Mouse (Mus musculus) CD4-positive, CD25-positive, alpha-beta regulatory T cell, adult 2 months (primary cell): ENCODE results near the gene Stk39.

Source experiments
- DNase-seq: peaks from one replicate; pipeline ENCODE4 v3.0.0-alpha.2; 2012; ENCODE audit warnings: low read depth, low spot score

The Stk39 gene

DNA sequence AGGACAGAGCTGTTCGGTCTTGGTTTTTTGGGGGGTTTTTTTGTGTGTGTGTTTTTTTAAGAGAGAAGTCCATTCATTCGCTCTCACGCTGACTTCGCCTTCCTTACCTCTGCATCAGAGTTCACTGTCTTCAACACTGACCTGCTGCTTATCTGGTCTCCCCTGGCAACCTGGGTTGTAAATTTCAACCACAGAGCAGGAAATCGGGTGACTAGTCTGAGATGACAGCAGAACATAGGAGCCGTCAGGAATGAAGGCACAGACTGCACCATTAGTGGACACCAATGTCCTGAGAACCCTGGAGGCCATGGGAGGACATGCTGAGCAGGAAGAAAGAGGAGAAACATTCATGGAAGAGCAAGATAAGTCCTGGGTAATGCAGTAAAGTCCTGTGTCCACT is 51.1 kb downstream of the Stk39 start:
- no peak for DNase-seq

DNA sequence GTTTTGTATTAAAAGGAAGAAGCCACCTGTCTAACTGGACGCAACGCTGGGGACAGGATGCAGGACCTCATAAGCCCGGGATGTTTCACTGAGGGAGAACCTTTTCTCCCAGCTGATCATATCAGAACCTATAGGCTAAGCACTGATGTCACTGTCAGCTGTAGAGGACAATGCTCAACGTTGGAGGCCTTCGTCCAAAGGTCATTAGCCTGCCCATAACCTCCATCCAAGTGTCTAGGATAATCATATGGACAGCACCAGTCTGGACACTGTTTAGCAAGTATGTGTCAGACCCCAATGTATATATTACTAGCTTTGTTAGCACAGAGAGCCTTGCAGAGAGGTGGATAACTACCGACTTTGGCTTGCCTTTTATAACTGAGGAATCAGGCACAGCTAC is 51.8 kb downstream of the Stk39 start:
- DNase-seq: no peak

DNA sequence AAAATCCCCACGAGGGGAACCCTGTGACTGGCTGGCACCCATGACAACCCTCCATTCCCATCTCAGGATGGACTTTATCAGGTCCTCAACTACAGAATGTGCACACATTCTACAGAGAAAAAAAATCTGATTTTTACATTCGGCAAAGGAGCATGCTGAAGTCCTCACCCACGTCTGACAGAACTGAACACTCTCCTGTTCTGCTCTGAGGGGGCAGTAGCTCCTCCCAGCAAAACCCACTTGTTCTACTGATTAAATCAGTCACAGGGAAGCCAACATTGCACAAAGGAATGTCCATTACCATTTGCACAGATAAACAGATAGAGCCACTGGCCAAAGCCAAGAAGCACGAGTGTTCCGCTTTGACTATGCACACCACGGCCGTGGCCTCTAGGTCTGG is 52.3 kb downstream of the Stk39 start:
- no peak for DNase-seq

DNA sequence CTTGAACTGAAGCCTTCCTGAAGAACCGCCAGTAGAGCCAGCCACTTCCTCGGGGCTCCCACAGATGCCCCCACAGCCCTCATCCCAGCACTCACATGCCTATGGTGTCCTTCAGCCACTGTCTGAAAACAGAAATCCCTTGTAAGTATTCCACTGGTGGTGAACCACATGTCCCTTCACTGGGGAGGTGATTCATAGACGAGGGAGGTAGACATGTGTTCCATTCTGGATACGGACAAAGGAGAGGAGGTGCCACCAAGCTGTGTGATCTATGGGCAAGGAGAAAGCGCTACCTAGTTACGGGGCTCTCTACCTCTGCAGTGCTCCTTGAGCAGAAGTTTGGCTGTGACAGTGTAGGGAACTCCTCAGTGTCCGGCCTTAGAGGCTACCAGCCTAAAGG is 52.9 kb downstream of the Stk39 start:
- no peak for DNase-seq

DNA sequence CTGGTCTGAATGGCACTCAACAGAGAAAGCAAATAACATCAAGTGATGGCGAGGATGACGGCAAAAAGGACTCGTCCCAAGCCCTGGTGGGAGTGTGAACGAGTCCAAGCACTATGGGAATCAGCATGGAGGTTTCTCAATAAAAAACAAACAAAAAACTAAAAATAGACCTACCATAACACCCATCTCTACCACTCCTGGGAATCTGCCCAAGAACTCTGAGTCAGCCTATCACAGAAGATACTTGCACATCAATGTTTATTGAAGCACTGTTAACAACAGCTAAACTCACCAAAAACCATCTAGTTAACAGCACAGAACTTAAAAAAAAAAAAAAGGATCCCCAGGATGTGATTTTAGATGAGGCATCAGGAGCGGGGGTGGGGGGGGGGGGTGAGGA is 55.0 kb downstream of the Stk39 start:
- DNase-seq: no peak

DNA sequence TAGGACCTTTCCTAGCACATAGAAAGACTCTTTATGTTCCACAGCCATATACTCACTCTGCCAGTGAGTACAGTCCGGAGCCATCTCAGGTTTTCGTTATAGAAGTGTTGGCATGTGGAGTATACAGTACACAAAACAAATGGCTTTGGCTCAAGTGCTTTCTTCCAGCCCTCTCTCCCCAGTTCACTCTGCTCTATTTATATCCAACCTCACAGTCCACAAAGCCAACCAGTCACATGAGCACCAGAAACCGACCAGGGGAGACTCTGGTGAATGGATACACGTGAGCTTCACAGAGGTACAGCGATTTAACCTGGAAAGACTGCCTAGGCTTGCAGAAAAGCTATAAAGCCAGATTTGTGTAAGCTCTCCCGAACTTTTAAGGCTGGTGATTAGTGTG is 56.4 kb downstream of the Stk39 start:
- no peak for DNase-seq

DNA sequence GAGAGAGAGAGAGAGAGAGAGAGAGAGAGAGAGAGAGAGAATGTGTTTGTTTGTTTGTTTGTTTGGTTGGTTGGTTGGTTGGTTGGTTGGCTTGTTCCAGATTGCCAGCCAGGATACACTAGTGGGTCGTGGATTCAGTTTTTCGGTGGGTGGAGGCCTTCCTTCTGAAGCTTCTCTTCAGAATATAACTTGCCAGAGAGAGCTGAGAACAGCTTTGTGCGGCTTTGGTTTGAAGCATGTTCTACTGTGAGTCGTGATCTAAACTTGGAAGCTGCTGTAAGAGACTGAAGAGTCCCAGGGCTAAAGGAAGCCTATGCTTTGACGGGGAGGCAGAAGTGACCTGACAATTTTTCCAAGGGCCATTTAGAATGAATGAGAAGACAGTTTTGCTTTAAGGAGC is 59.9 kb downstream of the Stk39 start:
- no peak for DNase-seq

DNA sequence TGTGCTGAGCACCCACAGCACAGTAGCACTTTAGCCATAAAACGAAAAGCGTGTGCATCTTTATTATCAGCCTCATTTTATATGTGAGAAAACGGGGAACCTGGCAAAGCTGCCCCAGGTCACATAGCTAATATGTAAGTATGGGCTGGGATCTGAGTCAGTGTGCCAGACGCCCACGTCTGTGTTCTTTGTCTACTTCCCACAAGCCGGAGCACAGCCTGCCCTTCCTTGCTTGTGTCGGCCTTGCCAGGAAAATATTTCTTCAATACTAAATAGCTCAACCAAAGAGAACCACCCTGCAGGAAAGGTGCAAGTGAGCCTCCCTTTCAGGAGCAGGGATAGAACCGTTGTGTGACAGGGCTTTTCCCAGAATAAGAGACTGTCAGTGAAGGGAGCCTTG is 60.9 kb downstream of the Stk39 start:
- DNase-seq: no peak

DNA sequence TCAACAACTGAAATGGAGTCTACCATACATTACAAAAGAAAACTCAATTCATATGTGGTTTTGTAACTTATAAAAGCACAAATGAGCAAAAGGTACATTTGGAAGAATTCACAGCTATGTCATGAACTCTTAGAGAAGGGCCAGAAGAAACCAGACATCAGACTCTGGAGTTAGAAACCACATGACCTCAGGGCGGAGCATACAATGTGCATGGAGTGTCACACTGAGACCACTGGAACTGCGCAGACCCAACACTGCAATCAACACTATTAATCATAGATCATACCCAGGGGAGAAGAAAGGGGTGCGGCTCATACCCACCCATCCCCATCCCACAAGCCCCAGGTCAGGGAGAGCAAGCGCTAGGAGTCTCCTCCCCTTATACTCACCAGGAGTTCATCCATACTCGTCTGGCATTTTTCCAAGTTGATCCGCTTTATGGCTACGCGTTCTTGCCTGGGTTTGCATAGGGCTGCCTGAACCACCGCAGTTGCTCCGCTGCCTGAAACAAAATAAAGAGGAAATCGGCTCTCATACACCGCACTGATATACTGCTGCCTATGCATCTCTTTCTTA is 62.3 kb downstream of the Stk39 start:
- DNase-seq: no peak

DNA sequence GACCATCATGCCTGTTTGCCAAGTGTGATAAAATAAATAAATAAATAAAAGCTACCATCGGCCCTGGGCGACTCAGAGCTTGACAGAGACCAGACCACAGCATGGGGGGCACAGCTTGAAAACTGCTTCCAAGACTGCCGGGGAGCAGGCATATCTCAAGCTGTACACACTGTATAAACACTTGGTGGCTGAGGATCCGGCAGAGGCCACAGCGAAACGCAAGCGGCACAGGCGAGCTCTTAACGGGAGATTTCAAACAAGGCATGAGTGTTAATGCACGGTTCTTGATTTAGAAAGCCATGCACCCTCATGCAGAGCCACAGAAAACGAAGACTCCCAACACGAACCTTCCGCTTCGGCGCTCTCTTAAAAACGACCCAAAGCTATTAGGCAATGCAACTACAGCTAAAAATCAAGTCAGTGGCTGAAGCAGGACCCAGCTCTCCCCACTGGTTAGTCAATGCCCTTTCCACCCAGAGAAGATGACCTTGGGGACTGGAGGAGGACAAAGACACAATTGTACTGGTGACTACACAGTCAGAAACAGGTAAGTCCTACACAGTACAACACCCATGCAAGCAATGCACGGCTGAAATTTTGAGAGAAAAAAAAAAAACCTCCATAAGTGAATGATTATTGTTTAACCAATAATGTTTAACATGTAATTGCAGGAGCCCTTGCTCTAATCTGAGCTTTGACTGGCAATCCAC is 63.6 kb downstream of the Stk39 start:
- DNase-seq: no peak

DNA sequence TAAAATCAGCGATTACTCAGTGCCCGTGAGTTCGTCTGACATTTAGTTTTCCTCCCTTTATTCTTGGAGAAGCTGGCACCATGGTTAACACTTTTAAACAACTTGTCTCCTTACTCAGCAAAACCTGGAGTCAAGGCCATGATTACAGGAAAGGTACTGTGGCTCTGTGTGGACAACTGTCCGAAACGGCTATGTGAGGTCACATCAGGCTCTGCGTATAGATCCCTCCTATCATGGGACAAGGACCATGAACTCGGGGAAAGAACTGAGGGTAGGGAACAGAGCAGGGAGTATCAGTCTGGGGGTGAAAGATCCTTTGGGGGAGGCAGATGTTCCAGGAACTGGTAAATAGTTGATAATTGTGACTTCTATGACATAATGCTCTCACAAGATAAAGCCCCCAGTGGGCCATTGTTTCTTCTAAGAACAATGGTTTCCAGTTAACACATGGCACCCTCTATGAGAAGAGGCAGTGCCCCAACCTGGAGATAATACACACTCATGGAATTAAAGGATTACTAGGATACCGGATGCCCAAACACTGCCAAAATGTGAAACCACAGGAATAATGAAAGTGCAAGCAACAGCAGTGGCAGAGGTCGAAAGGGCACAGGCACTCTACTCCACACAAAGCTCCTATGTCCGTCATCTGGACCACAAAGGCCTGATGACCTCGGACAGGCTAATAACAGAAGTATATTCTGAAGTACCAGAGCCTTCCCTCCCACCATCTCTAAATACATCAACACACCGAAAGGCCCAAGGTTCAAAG is 64.7 kb downstream of the Stk39 start:
- no peak for DNase-seq

DNA sequence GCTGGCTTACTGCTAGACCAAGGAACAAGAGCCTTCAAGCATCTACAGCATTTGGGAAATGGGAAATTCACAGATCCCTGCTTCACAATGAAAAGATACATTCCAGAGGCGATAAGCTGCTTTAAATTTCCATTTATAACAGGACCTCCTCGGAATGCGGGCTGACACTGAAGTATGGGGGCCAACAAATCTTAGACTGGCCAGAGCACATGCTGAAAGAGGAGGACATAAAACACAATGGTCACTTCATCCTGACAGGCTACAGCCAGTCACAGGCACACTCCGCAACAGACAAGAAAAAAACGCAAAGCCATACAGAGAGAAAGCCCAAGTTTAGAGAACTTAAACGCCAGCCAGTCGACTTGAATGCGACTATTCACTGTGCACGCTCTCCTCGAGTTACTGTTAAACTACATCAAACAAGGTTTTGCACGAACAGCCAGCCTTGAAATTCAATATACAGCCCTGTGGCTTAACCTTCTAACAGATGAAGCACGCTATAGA is 65.4 kb downstream of the Stk39 start:
- DNase-seq: no peak

DNA sequence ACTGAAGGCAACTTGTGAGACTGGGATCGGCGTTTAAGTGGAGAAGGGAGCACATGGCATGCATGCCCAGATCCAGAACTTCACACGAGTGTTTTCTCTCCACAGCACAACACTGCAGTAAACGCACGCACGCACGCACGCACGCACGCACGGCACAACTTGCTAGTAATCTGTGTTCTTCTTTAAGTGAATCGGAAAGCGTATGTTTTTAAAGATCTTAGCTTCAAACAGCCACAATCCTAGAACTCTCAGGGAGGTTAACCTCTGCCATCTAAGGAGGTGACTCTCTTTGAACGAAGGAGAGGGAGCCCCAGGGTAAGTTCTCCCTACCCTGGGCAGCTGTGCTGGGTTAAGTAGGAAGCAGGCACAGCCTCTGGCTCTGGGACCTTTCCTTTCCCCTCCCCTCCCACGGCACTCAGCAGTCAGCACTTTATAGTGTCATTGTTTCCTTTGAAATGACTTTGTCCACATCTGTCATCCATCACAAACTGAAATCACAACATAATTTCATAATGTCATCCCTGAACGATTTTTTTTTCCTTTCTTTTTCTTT is 66.8 kb downstream of the Stk39 start:
- DNase-seq: no peak

DNA sequence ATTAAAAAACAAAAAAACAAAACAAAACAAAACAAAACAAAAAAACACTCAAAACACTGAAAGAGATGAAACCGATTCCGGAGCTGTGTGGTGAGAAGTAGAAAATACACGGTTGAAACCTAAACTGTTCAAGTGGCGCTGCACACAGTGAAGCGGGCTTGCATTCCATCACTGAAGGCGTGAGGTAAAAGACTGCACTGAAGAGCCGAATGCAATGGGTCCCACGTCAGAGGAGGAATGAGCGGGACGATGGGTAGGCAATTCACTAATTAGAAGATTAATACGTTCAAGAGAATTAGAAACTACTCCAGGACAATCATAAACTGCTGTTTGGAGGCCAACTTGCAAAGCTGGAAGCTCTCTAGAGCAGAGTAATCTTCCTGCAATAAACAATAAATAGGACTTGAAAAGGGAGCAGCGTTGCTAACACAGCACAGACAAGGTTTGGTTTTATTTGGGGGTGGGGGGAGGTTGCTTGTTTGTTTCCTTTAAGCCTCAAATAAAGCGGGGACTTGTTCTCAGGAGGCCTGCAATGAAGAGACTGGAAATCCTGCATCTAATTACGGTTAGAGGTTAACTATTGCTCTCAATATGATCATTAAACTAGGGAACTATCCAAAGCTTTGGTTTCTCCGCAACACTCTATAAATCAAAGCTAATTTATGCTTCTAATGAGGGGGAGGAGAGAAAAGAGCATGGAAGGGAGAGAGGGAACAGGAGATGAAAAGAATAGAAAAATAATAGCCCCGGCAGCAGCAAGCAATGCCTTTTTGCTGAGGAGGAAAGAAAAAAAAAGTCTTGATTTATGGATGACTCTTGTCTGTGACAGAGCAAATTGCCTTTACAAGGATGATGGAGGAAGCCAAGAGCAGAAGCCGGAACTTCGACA is 67.5 kb downstream of the Stk39 start:
- no peak for DNase-seq

DNA sequence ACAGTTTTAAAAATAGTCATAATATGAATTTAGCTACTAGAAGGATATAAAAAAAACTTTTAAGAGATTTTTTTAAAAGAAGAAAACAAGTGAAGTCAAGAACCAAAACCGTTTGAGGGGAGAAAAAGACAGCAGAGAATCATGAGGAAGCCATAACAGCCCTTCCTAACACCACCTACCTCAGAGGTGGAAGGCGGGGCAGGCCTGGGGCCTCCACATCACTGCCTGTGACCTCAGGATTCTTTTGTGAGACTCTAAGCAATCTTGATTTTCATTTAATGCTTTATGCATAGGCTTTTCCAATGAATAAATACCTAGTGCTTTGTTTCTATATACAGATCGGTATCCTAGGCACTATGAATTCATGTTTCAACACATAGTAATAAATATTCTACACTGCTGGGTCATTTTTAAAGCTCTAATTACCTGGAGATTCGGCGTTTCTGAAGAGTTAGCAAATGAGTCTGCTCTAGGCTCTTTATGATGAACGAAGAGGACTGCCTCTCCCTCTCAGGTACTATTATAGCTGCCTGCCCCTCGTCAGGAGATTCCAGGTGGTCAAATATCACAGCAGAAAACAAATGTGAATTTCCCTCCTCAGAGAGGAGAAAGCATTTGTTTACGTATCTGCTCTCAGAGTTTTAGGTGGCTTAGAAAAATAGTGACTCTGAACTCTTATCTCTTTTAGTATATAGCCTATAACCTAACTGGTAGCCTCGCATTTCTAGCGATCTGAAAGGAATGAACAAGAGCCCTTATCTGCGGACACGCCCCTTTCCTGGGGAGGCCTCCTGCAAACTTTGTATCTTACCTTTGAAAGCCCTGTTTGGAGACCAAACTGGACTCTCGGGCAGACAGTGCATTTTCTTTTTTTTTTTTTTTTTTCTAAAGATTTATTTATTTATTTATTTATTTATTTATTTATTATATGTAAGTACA is 78.2 kb downstream of the Stk39 start:
- no peak for DNase-seq

DNA sequence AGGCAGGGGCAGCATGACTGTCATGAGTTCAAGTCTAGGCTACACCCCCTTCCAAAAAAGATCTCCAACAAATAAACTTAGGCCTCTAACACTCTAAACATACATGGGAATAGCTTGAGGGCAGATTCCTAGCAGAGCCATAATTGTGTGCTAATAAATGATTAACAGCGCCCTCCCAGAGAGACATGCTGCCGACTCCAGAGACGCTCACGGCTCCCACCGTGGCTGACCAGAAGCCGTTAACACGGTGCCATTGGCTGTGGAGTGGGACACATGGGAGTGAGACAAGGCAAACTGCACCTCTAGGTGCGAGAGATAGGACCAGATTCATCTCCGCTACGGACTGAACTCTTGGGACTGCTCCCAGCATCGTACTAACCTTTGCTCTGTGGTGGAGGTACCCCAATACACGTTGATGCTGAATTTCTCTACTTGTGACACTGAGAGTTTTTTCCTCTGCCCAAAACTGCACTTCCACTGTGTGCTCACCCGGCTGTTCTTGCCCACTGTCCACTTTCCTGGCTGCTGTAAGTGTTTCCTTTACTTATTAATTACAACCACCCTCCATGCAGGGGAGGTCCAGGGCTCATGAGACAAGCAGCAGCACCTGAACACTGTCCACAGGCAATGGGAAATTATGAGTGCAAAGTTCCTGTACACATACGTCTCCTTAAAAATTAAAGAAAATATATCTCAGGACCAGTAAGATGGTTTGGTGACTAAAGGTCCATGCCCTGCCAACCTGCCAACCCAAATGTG is 84.1 kb downstream of the Stk39 start:
- DNase-seq: no peak

DNA sequence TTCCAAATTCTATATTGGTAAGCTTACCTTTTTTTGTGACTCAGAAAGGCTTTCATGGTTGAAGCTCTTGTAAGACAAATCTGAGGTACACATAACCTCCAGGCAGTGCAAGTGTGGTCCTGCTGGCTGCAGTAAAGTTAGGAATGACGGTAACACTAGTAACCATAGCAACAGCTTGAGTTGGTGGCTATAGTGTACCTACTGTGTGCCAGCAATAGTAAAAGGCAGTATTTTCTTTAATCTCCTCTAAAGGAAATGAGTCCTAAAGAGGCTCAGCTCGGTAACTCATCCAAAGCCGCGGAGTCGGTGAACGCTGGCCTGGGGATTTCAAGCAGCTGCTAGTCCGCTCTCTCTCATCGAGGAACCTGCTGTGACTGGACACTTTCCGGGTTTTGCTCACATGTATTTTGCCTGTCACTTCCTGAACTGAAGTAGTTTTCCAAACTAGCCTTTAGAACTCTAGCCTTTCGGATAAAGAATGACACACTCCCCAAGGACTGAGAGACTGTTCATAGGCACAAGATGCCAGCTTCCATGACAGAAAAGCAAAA is 85.7 kb downstream of the Stk39 start:
- DNase-seq: no peak

DNA sequence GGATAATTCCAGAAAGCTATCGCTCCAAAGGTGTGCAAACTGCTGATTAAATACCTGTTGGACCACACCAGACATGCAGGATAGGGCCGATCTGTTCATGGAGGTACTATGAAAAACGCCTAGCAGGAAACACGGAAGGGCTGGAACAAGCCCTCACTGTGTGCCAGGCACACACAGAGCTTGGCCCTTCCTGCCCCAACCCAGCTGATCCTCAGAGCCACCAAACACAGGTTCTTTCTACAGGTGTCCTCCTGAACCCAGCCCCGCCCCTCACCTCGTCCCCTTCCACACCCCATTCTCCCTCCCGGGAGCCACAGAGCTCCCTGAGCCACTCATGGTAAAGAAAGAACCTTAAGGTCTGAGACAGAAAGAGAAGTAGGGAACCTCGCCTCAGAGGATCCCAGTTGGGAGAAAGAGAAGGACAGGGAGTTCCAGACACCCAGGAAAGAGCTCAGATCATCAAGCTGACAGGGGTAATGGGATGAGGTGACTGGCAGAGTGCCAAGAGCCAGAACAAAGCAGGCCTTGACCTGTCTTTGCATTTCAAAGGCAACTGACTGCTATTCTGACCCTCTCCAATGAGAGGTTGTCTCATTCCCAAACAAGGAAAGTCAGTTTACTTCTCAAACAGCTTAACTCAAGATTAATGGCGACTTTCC is 86.3 kb downstream of the Stk39 start:
- DNase-seq: no peak

DNA sequence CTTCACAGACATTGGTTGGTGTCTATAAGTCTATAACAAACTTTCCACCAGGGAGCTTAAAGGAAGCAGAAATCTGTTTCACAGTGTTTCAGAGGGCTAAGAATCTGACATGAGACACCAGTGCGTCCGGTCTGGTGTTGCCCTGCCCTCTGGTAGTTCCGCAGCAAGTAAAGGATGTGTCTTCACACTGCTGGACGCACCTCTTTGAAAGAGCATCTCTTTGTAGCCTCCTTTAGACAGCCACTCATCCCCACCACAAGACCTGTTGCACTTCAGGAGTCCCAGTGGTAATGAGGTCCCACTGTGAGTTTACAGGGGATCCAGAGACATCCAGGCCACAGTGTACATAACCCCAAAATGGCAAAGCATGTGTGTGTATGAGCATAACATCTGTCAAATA is 88.1 kb downstream of the Stk39 start:
- peak; percentile 15 for DNase-seq
